Mouse (Mus musculus): Measurements from ENCODE around the gene Kat5.

Gene Kat5

GRCm38 (mm10) chr19:5570353-5571246 lies 39.4 kb downstream of the Kat5 start:
- no peak for DNase-seq (ENCODE audit: low spot score)

GRCm38 (mm10) chr19:5569521-5569920 lies 40.5 kb downstream of the Kat5 start:
- no peak for DNase-seq (ENCODE audit: low spot score)

- peak; percentile 78 for DNase-seq (ENCODE audit: low spot score)
Measured at GRCm38 (mm10) chr19:5568470-5569140, 41.4 kb downstream of the Kat5 start.

DNA sequence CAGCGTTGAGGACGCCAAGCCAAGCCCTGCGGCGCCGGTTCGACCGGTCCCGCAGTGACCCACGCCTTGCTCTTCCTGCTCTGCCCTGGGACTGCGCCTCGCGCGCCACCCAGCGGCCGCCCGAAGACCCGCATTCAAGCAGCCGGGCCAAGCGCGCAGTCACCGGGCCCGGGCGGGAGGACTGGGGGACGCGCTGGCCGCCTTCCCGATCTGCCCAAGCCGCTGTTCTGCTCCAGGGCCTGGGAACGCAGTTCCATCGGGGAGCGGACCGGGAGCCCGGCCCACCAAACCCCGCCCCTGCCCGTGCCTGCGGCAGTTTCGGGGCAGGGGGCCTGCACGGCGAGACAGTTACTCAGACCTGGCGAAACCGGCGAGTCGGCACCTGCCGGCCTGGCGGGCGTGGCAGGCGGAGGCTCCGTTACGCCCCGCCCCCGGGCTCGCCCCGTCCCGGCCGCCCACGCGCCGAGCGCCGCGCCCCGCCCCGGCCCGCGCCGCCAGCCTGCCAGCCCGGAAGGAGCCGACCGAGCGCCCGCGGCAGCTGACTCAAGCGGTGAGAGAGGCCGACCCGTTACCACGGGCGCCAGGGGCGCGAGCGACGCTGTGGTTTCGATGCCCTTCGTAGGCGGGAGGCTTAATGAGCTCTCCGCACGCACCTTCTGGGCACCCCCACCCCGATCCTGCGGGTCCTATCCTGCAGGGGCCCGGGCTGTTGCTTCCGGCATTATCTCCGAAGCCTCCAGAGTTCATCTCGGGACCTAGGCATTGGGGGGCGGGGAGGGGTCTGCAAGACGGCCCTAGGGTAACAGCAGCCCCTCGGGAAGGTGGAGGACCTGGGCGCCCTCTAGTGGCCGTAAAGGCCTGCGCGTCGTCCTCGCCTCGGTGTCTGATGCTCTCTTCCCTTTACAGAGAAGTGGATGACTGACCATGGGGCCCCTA lies 42.2 kb downstream of the Kat5 start, which contains the start of gene Ap5b1:
TSS of gene Ap5b1 (plus strand) at position 492 of the 936 bp plus-strand sequence.
- peak; percentile 92 for DNase-seq (ENCODE audit: low spot score)

DNA sequence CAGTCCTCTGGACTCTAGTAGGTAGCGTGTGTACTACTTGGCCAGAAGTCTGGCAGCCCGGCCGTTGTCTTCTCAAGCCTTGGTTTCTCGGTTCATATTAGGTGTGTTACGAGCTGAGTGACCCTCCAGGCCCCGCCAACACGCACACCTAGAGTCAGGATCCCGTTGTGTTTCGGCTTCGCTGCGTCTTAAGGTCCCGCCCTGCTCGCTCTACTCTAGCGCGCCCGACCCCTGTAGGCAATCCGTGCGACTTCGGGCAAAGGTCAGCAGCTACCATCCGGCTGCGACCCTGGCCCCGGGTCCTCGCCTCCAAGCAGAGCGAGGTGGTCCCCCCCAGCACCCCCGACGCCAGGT lies 42.9 kb downstream of the Kat5 start:
- DNase-seq (ENCODE audit: low spot score), result no peak

- DNase-seq (ENCODE audit: low spot score), result no peak
Measured at GRCm38 (mm10) chr19:5566316-5566715, 43.7 kb downstream of the Kat5 start.

GRCm38 (mm10) chr19:5562776-5563175 lies 47.3 kb downstream of the Kat5 start:
- DNase-seq (ENCODE audit: low spot score), result no peak

GRCm38 (mm10) chr19:5561886-5562285 lies 48.2 kb downstream of the Kat5 start:
- no peak for DNase-seq (ENCODE audit: low spot score)

DNA sequence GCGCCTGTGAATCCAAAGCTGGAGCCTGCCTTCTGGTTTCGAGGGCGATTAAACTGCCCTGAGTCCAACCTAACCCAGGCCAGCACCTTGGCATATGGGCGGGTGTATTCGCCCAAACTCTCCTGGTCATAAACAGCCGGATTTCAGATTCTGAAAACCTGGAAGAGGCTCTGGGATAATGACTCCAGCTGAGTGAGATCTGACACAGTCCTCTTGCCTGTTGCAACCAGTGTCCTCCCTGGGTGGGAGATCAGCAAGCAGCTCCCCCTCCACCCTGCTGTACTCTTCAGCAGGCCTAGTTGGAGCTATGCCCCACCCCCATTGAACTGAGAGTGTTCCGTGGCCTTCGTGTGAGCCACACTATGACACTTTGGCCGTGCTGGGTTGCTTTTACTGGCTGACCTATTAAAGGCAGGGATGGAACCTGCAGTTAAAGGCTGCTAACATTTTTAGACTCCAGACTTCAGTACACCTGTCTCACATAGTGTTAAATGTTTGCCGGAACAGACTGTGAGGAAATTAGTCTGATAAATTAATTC lies 48.7 kb downstream of the Kat5 start:
- no peak for DNase-seq (ENCODE audit: low spot score)

DNA sequence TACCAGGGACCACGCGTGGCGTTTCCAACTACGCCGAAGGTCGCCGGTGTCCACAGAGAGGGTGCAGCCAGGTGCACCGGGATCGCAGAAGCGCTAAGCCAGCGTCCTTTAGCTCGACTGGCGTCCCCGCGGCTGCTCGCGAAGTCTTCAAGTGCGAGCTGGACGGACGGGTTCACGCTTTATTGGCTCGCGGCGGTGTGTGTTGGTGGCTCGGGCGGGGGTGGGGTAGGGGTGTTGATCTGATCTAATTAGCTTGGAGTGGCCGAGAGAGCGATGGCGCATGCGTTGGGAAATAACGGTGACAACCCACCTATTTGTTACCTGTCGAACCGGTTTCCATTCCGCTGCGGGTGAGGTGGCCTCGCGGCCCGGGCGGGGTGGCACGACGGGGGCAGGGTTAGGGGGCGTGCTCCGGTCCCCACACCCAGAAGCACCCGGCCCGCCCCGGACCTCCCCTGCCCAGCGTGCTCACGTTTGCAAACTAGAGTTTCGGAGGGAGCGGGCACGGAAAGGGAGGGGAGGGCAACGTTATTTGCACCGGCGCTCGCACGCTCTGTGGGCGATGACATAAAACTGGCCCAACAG lies 49.5 kb downstream of the Kat5 start, which contains the start of gene Ovol1:
TSS of gene Ovol1 (minus strand) at position 190 of the 585 bp plus-strand sequence.
- peak; percentile 40 for DNase-seq (ENCODE audit: low spot score)

- DNase-seq (ENCODE audit: low spot score), result no peak
Measured at GRCm38 (mm10) chr19:5559631-5560456, 50.2 kb downstream of the Kat5 start.

- DNase-seq (ENCODE audit: low spot score), result no peak
Measured at GRCm38 (mm10) chr19:5559229-5559628, 50.8 kb downstream of the Kat5 start.

DNA sequence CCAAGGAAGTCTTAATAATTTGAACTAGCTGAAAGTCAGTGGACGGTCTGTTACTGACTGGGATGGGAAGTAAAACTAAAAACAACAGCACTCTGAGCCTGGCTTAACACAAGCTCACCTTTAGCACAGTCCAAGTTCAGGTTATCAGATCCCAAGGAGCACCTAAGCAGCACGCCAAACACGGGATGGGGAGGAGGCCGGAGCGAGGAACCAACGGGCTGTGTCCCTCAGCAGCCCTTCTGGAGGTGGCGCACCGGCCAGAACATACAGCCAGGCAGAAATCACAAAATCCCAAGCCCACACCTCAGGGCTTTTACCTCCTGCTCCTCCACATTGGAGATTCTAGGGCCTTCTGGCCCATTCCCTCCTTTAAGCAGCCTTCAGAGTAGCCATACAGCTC lies 51.3 kb downstream of the Kat5 start:
- DNase-seq (ENCODE audit: low spot score), result no peak

- DNase-seq (ENCODE audit: low spot score), result no peak
Measured at GRCm38 (mm10) chr19:5558169-5558568, 51.9 kb downstream of the Kat5 start.

GRCm38 (mm10) chr19:5554212-5554611 lies 55.8 kb downstream of the Kat5 start:
- DNase-seq (ENCODE audit: low spot score), result no peak

DNA sequence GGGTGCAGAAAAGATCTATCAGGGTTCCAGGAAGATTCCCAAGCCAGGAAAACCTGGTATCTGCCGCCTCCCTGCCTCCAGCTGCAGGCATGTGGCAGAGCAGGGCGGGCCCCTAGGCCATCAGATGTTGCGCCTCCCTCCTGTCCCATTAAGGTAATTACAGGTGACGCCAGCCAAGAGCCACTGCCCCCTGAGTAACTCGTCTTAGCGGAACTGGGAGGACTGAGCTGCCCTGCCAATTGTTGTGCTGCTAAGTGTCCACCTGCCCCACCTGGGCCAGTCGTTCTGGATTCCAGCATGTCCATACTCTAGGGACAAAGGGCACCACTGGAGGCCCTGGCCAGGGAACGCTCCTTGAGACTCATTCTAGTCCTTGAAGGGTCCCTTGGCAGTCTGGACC lies 56.2 kb downstream of the Kat5 start:
- no peak for DNase-seq (ENCODE audit: low spot score)

All from ovary, postnatal 36 days (tissue).